Mouse (Mus musculus) testis, adult 2 months (tissue): ENCODE data around the gene Bmper.

ENCODE experiments used
- CTCF ChIP-seq: fragments of 200-500 bp; IDR thresholded peaks from 2 replicates; pipeline ENCODE4 v1.5.1; 2012; ENCODE audit warnings: low read depth, mild to moderate bottlenecking, inconsistent platforms, low read length, moderate library complexity; ENCODE audit not compliant: control insufficient read depth, insufficient read depth, insufficient replicate concordance
- POLR2A ChIP-seq: fragments of 200-500 bp; IDR thresholded peaks from 2 replicates; pipeline ENCODE4 v1.6.1; 2012; ENCODE audit warnings: low read depth, mild to moderate bottlenecking, inconsistent platforms, low read length, moderate library complexity; ENCODE audit not compliant: control insufficient read depth

DNA sequence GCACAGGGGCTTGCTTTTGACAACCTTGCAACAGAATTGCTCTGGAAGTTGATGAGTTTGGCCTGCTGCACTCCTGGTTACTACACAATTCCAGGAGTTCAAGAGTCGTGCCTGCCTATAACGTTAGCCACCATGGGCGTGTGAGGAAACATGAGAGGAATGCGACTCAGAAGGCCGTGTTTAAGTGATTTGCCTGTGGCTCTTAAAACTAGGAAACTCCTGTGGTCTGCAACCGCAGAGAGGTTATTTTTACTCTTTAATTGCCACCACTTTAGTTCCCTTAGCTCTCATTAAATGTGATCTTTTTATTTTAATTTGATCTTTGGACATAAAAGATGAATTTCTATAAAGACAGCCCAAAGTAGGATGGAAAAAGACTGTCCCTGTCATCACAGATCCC, 184.5 kb downstream of the Bmper start:
- no peak for TF ChIP-seq POLR2A
- no peak for TF ChIP-seq CTCF
